ENCODE assay signal across 19 mouse cellular contexts in genomic region chr10:117741698-117742475, GRCm38 (mm10). TPM values are rescaled to one million over a fixed set of nuclear protein-coding genes. Genes with fewer than 3 reads are reported as not detected.
DNase-seq lines count a peak whose midpoint lies in the region; ATAC-seq and TF ChIP-seq lines count a peak whose summit lies in the region.
"Had no signal": no experiment of that assay in that cellular context is flagged by ENCODE, and none has a peak within 500 bp of the region (broad histone marks: within the 10 kb centered on the region; RNA-seq: fewer than 3 reads in every experiment).

No protein-coding gene starts in this region.

- H3K4me3 ChIP-seq in heart, embryonic 10.5 days: no peak overlapping the region
- no peak overlapping the region for H3K4me3 ChIP-seq in heart, embryonic 12.5 days
- H3K4me3 ChIP-seq in limb, embryonic 12.5 days (replicated peaks): no peak overlapping the region
- H3K4me3 ChIP-seq in limb, embryonic 10.5 days: no peak overlapping the region
- H3K4me3 ChIP-seq in embryonic facial prominence, embryonic 10.5 days: peak overlapping the region; percentile 8; the same call in 1 of the 2 replicates
- H3K4me3 ChIP-seq in intestine, postnatal 0 days (ENCODE audit: low read depth, low read length): no peak overlapping the region

- no peak for DNase-seq in heart, embryonic 10.5 days (ENCODE audit: low spot score)
- no peak for DNase-seq in limb, embryonic 10.5 days (ENCODE audit: low spot score)
- DNase-seq in embryonic facial prominence, embryonic 10.5 days (ENCODE audit: low spot score): no peak
- no peak for DNase-seq in ovary, adult 18-20 months (ENCODE audit: low spot score)
- no peak for DNase-seq in kidney, adult 11 months
- DNase-seq: adrenal gland, postnatal 36 days; cerebellum, adult 18-20 months; cerebellum, postnatal 25 days; kidney, adult 9 months; kidney, postnatal 4 days; lung, adult 2 months; lung, postnatal 36 days; right cerebral cortex, postnatal 4 days had no signal

- H3K27me3 ChIP-seq in heart, embryonic 10.5 days (ENCODE audit: insufficient read depth, poor library complexity, severe bottlenecking): no peaks in the 10 kb centered on the region
- H3K27me3 ChIP-seq in heart, embryonic 12.5 days (replicated peaks): no peaks in the 10 kb centered on the region
- no peaks in the 10 kb centered on the region for H3K27me3 ChIP-seq in limb, embryonic 12.5 days
- no peaks in the 10 kb centered on the region for H3K27me3 ChIP-seq in limb, embryonic 10.5 days (ENCODE audit: low read depth, poor library complexity, severe bottlenecking)
- H3K27me3 ChIP-seq in embryonic facial prominence, embryonic 10.5 days (replicated peaks; ENCODE audit: low read depth, poor library complexity, severe bottlenecking): no peaks in the 10 kb centered on the region
- no peaks in the 10 kb centered on the region for H3K27me3 ChIP-seq in intestine, postnatal 0 days (replicated peaks; ENCODE audit: control insufficient read depth, insufficient read depth, low read length)

- peaks cover 34% of the 10 kb centered on the region for H3K36me3 ChIP-seq in heart, embryonic 10.5 days
- H3K36me3 ChIP-seq in heart, embryonic 12.5 days: peaks cover 34% of the 10 kb centered on the region
- peaks cover 50% of the 10 kb centered on the region for H3K36me3 ChIP-seq in limb, embryonic 12.5 days
- peaks cover 59% of the 10 kb centered on the region for H3K36me3 ChIP-seq in limb, embryonic 10.5 days
- H3K36me3 ChIP-seq in embryonic facial prominence, embryonic 10.5 days (replicated peaks): peaks cover 58% of the 10 kb centered on the region
- H3K36me3 ChIP-seq in intestine, postnatal 0 days (ENCODE audit: control insufficient read depth, insufficient read depth): peaks cover 16% of the 10 kb centered on the region

- H3K9ac ChIP-seq in heart, embryonic 12.5 days: no peak overlapping the region
- H3K9ac ChIP-seq in limb, embryonic 12.5 days (replicated peaks): no peak overlapping the region
- H3K9ac ChIP-seq in intestine, postnatal 0 days (ENCODE audit: low read depth, low read length): no peak overlapping the region

- peak overlapping the region; percentile 39; the same call in 1 of the 2 replicates for H3K27ac ChIP-seq in heart, embryonic 10.5 days
- H3K27ac ChIP-seq in heart, embryonic 12.5 days (ENCODE audit: poor library complexity, severe bottlenecking): no peak overlapping the region; the same call in 1 of the 2 replicates
- H3K27ac ChIP-seq in limb, embryonic 12.5 days: peak overlapping the region; percentile 72
- H3K27ac ChIP-seq in limb, embryonic 10.5 days: no peak overlapping the region
- H3K27ac ChIP-seq in embryonic facial prominence, embryonic 10.5 days (replicated peaks): peak overlapping the region; percentile 61
- peak overlapping the region; percentile 8; the same call in 1 of the 2 replicates for H3K27ac ChIP-seq in intestine, postnatal 0 days (ENCODE audit: low read depth, low read length)

- no peak for ATAC-seq in heart, embryonic 12.5 days (ENCODE audit: insufficient number of reproducible peaks, low FRiP score)
- ATAC-seq in limb, embryonic 12.5 days (ENCODE audit: insufficient number of reproducible peaks, insufficient read depth, low FRiP score, low TSS enrichment, low read depth): no peak
- no peak for ATAC-seq in intestine, postnatal 0 days
- ATAC-seq: hindbrain, embryonic 16.5 days had no signal

- 78% methylated on average over 15 of the region's 15 CpGs for WGBS in heart, embryonic 10.5 days
- 74% methylated on average over 15 of the region's 15 CpGs for WGBS in heart, embryonic 12.5 days
- 89% methylated on average over 15 of the region's 15 CpGs for WGBS in limb, embryonic 12.5 days
- 90% methylated on average over 15 of the region's 15 CpGs for WGBS in limb, embryonic 10.5 days
- 72% methylated on average over 15 of the region's 15 CpGs for WGBS in embryonic facial prominence, embryonic 10.5 days
- WGBS in intestine, postnatal 0 days: 82% methylated on average over 15 of the region's 15 CpGs

- peaks cover 8% of the 10 kb centered on the region for H3K4me1 ChIP-seq in heart, embryonic 10.5 days
- H3K4me1 ChIP-seq in heart, embryonic 12.5 days (replicated peaks): peaks cover 30% of the 10 kb centered on the region
- H3K4me1 ChIP-seq in limb, embryonic 12.5 days (replicated peaks): peaks cover 18% of the 10 kb centered on the region
- H3K4me1 ChIP-seq in limb, embryonic 10.5 days: peaks cover 21% of the 10 kb centered on the region
- H3K4me1 ChIP-seq in embryonic facial prominence, embryonic 10.5 days: peaks cover 28% of the 10 kb centered on the region
- H3K4me1 ChIP-seq in intestine, postnatal 0 days (replicated peaks; ENCODE audit: control insufficient read depth, insufficient read depth, low read length): no peaks in the 10 kb centered on the region

- no peak for TF ChIP-seq CTCF in intestine, postnatal 0 days (IDR thresholded peaks at IDR 0.05; ENCODE audit: low read depth)

- H3K9me3 ChIP-seq in heart, embryonic 10.5 days: no peaks in the 10 kb centered on the region
- no peaks in the 10 kb centered on the region for H3K9me3 ChIP-seq in heart, embryonic 12.5 days (replicated peaks)
- H3K9me3 ChIP-seq in limb, embryonic 12.5 days: no peaks in the 10 kb centered on the region
- no peaks in the 10 kb centered on the region for H3K9me3 ChIP-seq in limb, embryonic 10.5 days (replicated peaks)
- H3K9me3 ChIP-seq in embryonic facial prominence, embryonic 10.5 days: no peaks in the 10 kb centered on the region
- H3K9me3 ChIP-seq in intestine, postnatal 0 days (ENCODE audit: control insufficient read depth): no peaks in the 10 kb centered on the region

- H3K4me2 ChIP-seq in heart, embryonic 12.5 days: no peak overlapping the region
- peak overlapping the region; percentile 21 for H3K4me2 ChIP-seq in limb, embryonic 12.5 days
- no peak overlapping the region for H3K4me2 ChIP-seq in intestine, postnatal 0 days (replicated peaks; ENCODE audit: low read depth)
- H3K4me2 ChIP-seq: heart, embryonic 11.5 days; liver, embryonic 11.5 days had no signal

RNA-seq across cellular contexts. Expression of gene Slc35e3, which starts 4.3 kb away (rescaled TPM):
- polyA plus RNA-seq in heart, embryonic 10.5 days (2016; fragmentation: Nextera tagmentation; extraction: Ambion mirVana): 10.5 and 14.9 TPM in 2 replicates
- polyA plus RNA-seq in heart, embryonic 12.5 days (2016; fragmentation: Nextera tagmentation; extraction: Ambion mirVana): 13.0 and 14.5 TPM in 2 replicates
- polyA plus RNA-seq in limb, embryonic 12.5 days (2016; fragmentation: Nextera tagmentation; extraction: Ambion mirVana): 43.8 and 47.2 TPM in 2 replicates
- 16.4 and 22.1 TPM in 2 replicates for polyA plus RNA-seq in limb, embryonic 10.5 days (2016; fragmentation: Nextera tagmentation; extraction: Ambion mirVana)
- 20.2 and 24.7 TPM in 2 replicates for polyA plus RNA-seq in embryonic facial prominence, embryonic 10.5 days (2016; fragmentation: Nextera tagmentation; extraction: Ambion mirVana)
- 13.5 TPM in 2 replicates for polyA plus RNA-seq in intestine, postnatal 0 days (2015; fragmentation: Nextera tagmentation; extraction: Ambion mirVana)

RNA-seq across cellular contexts. Expression of gene Mdm2, which starts 31.3 kb away (rescaled TPM):
- polyA plus RNA-seq in heart, embryonic 10.5 days (2016; fragmentation: Nextera tagmentation; extraction: Ambion mirVana): 56.4 and 59.3 TPM in 2 replicates
- polyA plus RNA-seq in heart, embryonic 12.5 days (2016; fragmentation: Nextera tagmentation; extraction: Ambion mirVana): 55.7 and 57.4 TPM in 2 replicates
- 57.9 and 59.7 TPM in 2 replicates for polyA plus RNA-seq in limb, embryonic 12.5 days (2016; fragmentation: Nextera tagmentation; extraction: Ambion mirVana)
- polyA plus RNA-seq in limb, embryonic 10.5 days (2016; fragmentation: Nextera tagmentation; extraction: Ambion mirVana): 56.3 and 62.4 TPM in 2 replicates
- polyA plus RNA-seq in embryonic facial prominence, embryonic 10.5 days (2016; fragmentation: Nextera tagmentation; extraction: Ambion mirVana): 58.9 and 64.4 TPM in 2 replicates
- polyA plus RNA-seq in intestine, postnatal 0 days (2015; fragmentation: Nextera tagmentation; extraction: Ambion mirVana): 16.5 and 19.8 TPM in 2 replicates

RNA-seq across cellular contexts. Expression of gene Nup107, which starts 50.6 kb away (rescaled TPM):
- 75.0 and 84.0 TPM in 2 replicates for polyA plus RNA-seq in heart, embryonic 10.5 days (2016; fragmentation: Nextera tagmentation; extraction: Ambion mirVana)
- 62.4 and 72.0 TPM in 2 replicates for polyA plus RNA-seq in heart, embryonic 12.5 days (2016; fragmentation: Nextera tagmentation; extraction: Ambion mirVana)
- polyA plus RNA-seq in limb, embryonic 12.5 days (2016; fragmentation: Nextera tagmentation; extraction: Ambion mirVana): 94.9 and 97.7 TPM in 2 replicates
- polyA plus RNA-seq in limb, embryonic 10.5 days (2016; fragmentation: Nextera tagmentation; extraction: Ambion mirVana): 109 and 111 TPM in 2 replicates
- 106 and 107 TPM in 2 replicates for polyA plus RNA-seq in embryonic facial prominence, embryonic 10.5 days (2016; fragmentation: Nextera tagmentation; extraction: Ambion mirVana)
- 13.5 and 16.2 TPM in 2 replicates for polyA plus RNA-seq in intestine, postnatal 0 days (2015; fragmentation: Nextera tagmentation; extraction: Ambion mirVana)

Comparison
In these comparisons a context has a peak if more than half of its experiments do, and no peak if none do; other contexts are left out.
1. H3K27ac ChIP-seq: peak in heart, embryonic 10.5 days (single experiment), limb, embryonic 12.5 days (single experiment), embryonic facial prominence, embryonic 10.5 days (single experiment) and intestine, postnatal 0 days (single experiment); none in heart, embryonic 12.5 days (single experiment) and limb, embryonic 10.5 days (single experiment).